Mouse (Mus musculus) forebrain, postnatal 0 days (tissue): ENCODE data around the gene Ccdc88c. TPM values are rescaled to one million over a fixed set of nuclear protein-coding genes. Genes with fewer than 3 reads are reported as not detected.

Experiments
- ATAC-seq: fragments of 200-750 bp; cut with Nextera tagmentation; 2 replicates; pipeline ENCODE4 v1.8.0; 2017; ENCODE audit warnings: mild to moderate bottlenecking, moderate library complexity
- DNase-seq: peaks from one replicate; pipeline ENCODE4 v3.0.0-alpha.2; 2015
- H3K27ac ChIP-seq: fragments of 300-500 bp; sonication (generic); 2 replicates; pipeline ENCODE4 v1.5.1; 2014; ENCODE audit warnings: low read depth, mild to moderate bottlenecking, antibody characterized with exemption, low read length, moderate library complexity, mixed read lengths
- H3K27me3 ChIP-seq: fragments of 300-500 bp; sonication (generic); 2 replicates; pipeline ENCODE4 v1.6.1; 2014; ENCODE audit warnings: mild to moderate bottlenecking, low read length, mixed read lengths; ENCODE audit not compliant: insufficient read depth
- H3K36me3 ChIP-seq: fragments of 300-500 bp; sonication (generic); 2 replicates; pipeline ENCODE4 v1.6.1; 2014; ENCODE audit warnings: mild to moderate bottlenecking, moderate library complexity; ENCODE audit not compliant: insufficient read depth
- H3K4me1 ChIP-seq: fragments of 300-500 bp; sonication (generic); 2 replicates; pipeline ENCODE4 v1.6.1; 2014; ENCODE audit warnings: antibody characterized with exemption; ENCODE audit not compliant: insufficient read depth
- H3K4me2 ChIP-seq: fragments of 300-500 bp; sonication (generic); 2 replicates; pipeline ENCODE4 v1.6.1; 2014; ENCODE audit warnings: low read depth, mild to moderate bottlenecking, moderate library complexity
- H3K4me3 ChIP-seq: fragments of 300-500 bp; sonication (generic); 2 replicates; pipeline ENCODE4 v1.5.1; 2014; ENCODE audit warnings: low read depth, low read length, mixed read lengths
- H3K9ac ChIP-seq: fragments of 300-500 bp; sonication (generic); 2 replicates; pipeline ENCODE4 v1.6.1; 2014; ENCODE audit warnings: mild to moderate bottlenecking
- H3K9me3 ChIP-seq: fragments of 300-500 bp; sonication (generic); 2 replicates; pipeline ENCODE4 v1.6.1; 2016; ENCODE audit warnings: low read length
- CTCF ChIP-seq: sonication (generic); IDR thresholded peaks from 2 replicates; pipeline ENCODE4 v1.5.1; 2016; ENCODE audit warnings: antibody characterized with exemption, control low read depth, low read depth
- WGBS: fragments of 180-500 bp; shearing (Covaris S2); extraction: QIAGEN DNeasy Blood & Tissue Kit; methylation state at CpG from one replicate; pipeline ENCODE4 v1.1.7; 2014; 5-methylcytosine and 5-hydroxymethylcytosine counted together
- polyA plus RNA-seq: library from polyadenylated mRNA; unstranded; fragments of >200 nt; fragmentation: Nextera tagmentation; extraction: Ambion mirVana; gene quantifications from 2 replicates; pipeline ENCODE4 v1.2.1, GENCODE M21; 2015
- total RNA-seq: library from RNA; depleted of rRNA; stranded (reverse); fragments of >200 nt; gene quantifications from 2 replicates; pipeline ENCODE4 v1.2.3, GENCODE M21; 2014

Gene Ccdc88c
- total and polyA plus RNA-seq, 2 experiments from 2014 or later: 14.6 to 31.5 TPM

DNA sequence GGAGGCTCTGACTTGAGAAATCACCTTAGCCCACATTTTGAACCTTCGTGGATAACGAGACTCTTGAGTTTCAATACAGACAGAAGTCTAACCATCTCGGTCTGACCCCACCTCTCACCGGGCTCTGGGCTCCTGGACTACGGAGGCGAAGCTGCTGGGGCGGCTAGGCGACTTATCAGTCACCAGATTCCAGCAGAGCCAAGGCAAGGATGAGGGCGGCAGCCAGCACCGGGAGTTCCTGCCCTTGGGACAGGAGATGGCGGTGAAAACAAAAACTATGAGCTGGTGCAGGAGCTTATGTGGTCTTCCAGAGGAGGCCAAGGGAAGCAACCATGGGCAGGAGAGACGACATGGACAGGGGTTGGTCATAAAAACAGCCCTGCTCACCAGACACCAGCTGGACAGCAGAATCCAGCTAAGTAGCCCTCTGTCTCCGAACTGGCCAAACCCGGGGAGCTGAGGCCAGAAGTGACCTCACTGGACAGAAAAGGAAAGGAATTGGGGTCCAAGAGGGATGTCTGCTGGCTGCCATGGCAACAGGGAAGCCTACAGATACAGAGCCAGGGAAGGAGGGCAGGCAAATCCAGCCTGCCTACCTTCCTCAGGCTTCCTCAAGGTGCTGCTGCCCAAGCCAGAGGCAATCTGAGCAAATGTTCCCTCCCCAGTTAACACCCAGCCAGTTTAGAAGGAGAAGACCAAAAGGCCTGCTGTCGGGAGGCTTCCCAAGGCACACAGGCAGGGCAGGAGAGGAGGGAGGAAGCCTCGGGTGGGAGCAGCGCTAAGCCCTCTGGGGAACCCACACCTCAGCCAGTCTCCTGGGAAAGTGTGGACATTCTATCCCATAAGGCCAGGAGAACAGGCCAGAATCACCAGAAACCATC is 16.4 kb downstream of the Ccdc88c start:
- no peak overlapping the region for H3K4me2 ChIP-seq
- DNase-seq (no peak), ATAC-seq (no peak)
- no peaks in the 10 kb centered on the region for H3K27me3 ChIP-seq
- 52% methylated on average over 17 of the region's 17 CpGs for WGBS
- no peaks in the 10 kb centered on the region for H3K9me3 ChIP-seq
- no peak overlapping the region for H3K4me3 ChIP-seq
- no peak overlapping the region for H3K9ac ChIP-seq
- H3K4me1 ChIP-seq: peaks cover 21% of the 10 kb centered on the region
- no peak overlapping the region for H3K27ac ChIP-seq
- TF ChIP-seq CTCF: no peak
- no peaks in the 10 kb centered on the region for H3K36me3 ChIP-seq

DNA sequence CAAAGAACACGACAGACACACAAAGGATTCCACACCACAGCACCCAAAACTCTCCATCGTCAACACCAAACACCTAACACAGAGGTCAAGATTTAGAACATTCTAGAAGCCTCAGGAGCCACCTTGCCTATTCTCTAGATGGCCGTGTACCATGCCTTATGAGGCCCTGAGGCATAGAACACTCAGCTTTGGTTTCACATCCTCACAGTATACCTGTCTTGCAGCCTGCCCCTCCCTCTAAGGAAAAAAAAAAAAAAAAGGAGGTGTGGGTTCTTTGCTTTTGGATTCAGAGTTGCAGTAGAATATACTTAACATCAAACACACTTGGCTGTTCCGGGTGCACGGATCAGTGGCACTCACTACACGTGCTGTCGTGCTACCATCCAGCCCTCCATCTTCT is 17.8 kb downstream of the Ccdc88c start:
- no peak for ATAC-seq
- no peak for TF ChIP-seq CTCF

DNA sequence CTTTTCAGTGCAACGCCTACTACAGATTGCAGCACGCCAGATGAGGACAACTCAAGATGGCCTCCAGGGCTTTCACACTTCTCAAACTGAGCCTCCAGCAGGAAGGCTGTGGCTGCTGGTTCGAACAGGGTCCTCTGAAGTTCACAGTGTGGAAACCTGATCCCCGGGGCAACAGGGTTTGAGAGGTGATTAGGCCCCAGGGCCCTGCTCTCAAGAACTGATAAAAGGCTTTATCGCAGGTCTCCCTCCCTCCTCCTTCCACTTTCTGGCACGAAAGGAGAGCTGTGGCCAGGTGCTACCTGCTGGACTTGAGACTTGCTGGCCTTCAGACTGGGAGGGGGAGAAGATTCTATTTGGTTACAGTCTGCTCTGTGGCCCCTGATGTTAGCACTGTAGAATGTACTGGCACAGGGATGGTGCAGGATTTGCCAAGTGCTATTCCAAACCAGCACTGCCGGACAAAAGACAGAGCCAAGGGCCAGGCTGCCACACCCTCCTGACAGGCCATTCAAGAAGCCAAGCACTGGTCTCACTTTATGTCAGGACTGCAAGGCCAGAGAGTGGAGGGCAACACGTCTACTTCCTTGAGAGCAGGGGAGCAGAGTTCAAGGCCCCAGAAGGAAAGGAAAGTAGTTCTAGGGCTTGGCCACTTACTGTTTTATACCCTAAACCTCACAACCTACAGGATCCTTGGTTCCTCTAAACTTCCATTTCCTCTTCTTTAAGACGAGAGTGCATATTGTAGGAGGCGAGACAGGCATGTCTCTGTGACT is 18.5 kb downstream of the Ccdc88c start:
- DNase-seq (no peak), ATAC-seq (no peak)
- Histone ChIP-seq H3K36me3 (no peaks in the 10 kb centered on the region), H3K4me3 (no peak overlapping the region), H3K27me3 (no peaks in the 10 kb centered on the region), H3K9ac (no peak overlapping the region), H3K27ac (no peak overlapping the region), H3K9me3 (no peaks in the 10 kb centered on the region), H3K4me1 (peaks cover 15% of the 10 kb centered on the region), H3K4me2 (no peak overlapping the region)
- TF ChIP-seq CTCF: no peak
- 73% methylated on average over 10 of the region's 10 CpGs for WGBS

More for the DNA sequence above, 17.8 kb downstream of the Ccdc88c start:
- Histone ChIP-seq H3K4me2 (no peak overlapping the region), H3K4me3 (no peak overlapping the region), H3K36me3 (no peaks in the 10 kb centered on the region), H3K27ac (no peak overlapping the region), H3K27me3 (no peaks in the 10 kb centered on the region), H3K4me1 (peaks cover 17% of the 10 kb centered on the region), H3K9me3 (no peaks in the 10 kb centered on the region), H3K9ac (no peak overlapping the region)
- DNase-seq: no peak
- 87% methylated on average over 7 of the region's 7 CpGs for WGBS

DNA sequence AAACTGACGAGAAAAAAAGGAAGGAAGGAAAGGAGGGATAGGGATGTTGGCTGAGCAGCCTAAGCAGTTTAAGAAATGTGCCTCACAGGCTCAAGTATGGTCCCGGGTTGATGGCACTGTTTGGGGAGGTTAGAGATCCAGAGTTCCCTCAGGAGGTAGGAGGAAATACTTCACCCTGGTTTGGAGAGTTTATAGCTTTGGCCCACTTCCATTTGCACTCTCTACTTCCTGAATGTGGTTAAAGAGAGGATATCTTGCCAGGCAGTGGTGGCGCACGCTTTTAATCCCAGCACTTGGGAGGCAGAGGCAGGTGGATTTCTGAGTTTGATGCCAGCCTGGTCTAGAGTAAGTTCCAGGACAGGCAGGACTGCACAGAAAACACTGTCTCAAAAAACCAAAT is 19.6 kb downstream of the Ccdc88c start:
- Histone ChIP-seq H3K4me2 (no peak overlapping the region), H3K27me3 (no peaks in the 10 kb centered on the region), H3K36me3 (no peaks in the 10 kb centered on the region), H3K4me1 (peaks cover 10% of the 10 kb centered on the region), H3K9ac (no peak overlapping the region), H3K9me3 (no peaks in the 10 kb centered on the region), H3K27ac (no peak overlapping the region), H3K4me3 (no peak overlapping the region)
- ATAC-seq (no peak), DNase-seq (no peak)
- WGBS: 79% methylated on average over 4 of the region's 4 CpGs
- TF ChIP-seq CTCF: no peak

DNA sequence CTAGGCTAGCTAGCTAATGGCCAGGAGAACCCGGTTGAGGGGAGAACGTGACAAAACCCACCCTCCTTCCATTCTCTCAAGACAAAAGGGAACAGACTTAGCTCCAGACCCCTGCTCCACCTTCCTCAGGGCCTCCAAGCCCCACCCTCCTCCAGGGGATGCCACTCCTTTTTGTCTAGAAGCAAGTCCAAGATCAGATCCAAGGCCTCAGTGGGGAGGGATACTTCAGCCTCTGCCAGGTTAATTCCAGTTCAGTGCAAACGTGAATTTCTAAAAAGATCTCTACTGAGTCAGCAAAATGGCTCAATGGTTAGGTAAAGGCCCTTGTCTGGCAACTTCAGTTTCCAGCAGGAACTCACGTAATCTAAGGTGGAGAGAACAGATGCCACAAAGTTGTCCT is 20.2 kb downstream of the Ccdc88c start:
- Histone ChIP-seq H3K4me2 (no peak overlapping the region), H3K4me3 (no peak overlapping the region), H3K36me3 (no peaks in the 10 kb centered on the region), H3K4me1 (peaks cover 9% of the 10 kb centered on the region), H3K27me3 (no peaks in the 10 kb centered on the region), H3K9ac (no peak overlapping the region), H3K27ac (peak overlapping the region; percentile 45; the same call in 1 of the 2 replicates), H3K9me3 (no peaks in the 10 kb centered on the region)
- no peak for TF ChIP-seq CTCF
- no peak for ATAC-seq
- WGBS: 33% methylated on average over 4 of the region's 4 CpGs
- DNase-seq: no peak

DNA sequence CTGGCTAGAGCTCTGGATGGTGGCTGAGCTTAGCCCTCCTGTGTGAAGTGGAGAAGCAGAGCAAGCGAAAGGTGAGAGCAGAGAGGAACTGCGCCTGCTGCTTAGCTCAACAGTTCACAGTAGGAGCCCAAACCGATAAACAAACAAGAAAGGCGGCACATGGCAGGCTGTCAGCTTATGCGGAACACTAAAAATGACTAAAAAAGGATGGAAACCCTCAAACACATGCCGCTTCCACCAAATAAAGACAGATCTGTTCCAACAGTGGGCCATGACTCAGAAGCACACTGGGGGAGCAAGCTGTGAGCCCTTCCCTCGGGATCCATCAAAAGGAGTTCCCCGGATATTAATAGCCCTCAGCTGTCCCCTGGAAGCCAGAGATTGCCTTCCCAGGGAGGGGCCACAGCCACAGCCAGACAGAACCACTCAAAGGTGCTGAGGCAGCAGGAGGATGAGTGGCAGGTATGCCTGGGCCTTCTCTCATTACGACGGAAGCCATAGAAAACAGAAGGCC is 20.8 kb downstream of the Ccdc88c start:
- H3K27ac ChIP-seq: peak overlapping the region; percentile 45
- peaks cover 9% of the 10 kb centered on the region for H3K4me1 ChIP-seq

More for the DNA sequence above, 20.8 kb downstream of the Ccdc88c start:
- Histone ChIP-seq H3K9ac (peak overlapping the region; percentile 22; the same call in 1 of the 2 replicates), H3K36me3 (no peaks in the 10 kb centered on the region), H3K4me3 (no peak overlapping the region), H3K4me2 (no peak overlapping the region), H3K27me3 (no peaks in the 10 kb centered on the region), H3K9me3 (no peaks in the 10 kb centered on the region)
- TF ChIP-seq CTCF: no peak
- ATAC-seq (peak; percentile 66), DNase-seq (peak; percentile 69)
- 17% methylated on average over 10 of the region's 10 CpGs for WGBS
